Comparison of ENCODE assay signal across 13 mouse cellular contexts in the genomic region with DNA sequence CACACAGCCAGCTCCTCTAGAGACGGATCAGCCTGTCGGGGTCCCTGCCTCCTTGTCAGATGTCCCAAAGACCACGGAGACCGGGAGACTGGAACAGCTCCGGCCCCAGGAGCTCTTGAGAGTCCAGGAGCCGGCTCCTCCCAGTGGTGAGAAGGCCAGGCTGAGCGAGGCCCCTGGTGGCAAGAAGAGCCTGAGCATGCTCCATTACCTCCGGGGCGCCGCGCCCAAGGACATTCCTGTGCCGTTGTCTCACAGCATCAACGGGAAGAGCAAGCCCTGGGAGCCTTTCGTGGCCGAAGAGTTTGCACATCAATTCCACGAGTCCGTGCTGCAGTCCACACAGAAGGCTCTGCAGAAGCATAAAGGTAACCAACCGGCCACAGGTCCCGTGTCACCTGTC. TPM values are rescaled to one million over a fixed set of nuclear protein-coding genes. Genes with fewer than 3 reads are reported as not detected.
A peak's percentile ranks its signal among the peaks of the same experiment; 100 is the strongest.
DNase-seq lines count a peak whose midpoint lies in the region; ATAC-seq and TF ChIP-seq lines count a peak whose summit lies in the region.
"Had no signal": no experiment of that assay in that cellular context is flagged by ENCODE, and none has a peak within 500 bp of the region (broad histone marks: within the 10 kb centered on the region; RNA-seq: fewer than 3 reads in every experiment).

No protein-coding gene starts in this region.

- TF ChIP-seq EP300 in liver, postnatal 0 days (IDR thresholded peaks at IDR 0.05; ENCODE audit: low read depth), result no peak

- H3K27me3 ChIP-seq in forebrain, postnatal 0 days (ENCODE audit: insufficient read depth, low read length), result no peaks in the 10 kb centered on the region
- no peaks in the 10 kb centered on the region for H3K27me3 ChIP-seq in forebrain, embryonic 15.5 days
- H3K27me3 ChIP-seq in liver, embryonic 12.5 days (replicated peaks), result no peaks in the 10 kb centered on the region
- H3K27me3 ChIP-seq in liver, postnatal 0 days (ENCODE audit: insufficient read depth, low read length), result no peaks in the 10 kb centered on the region
- H3K27me3 ChIP-seq: midbrain, embryonic 13.5 days had no signal

- ATAC-seq in forebrain, postnatal 0 days, result no peak
- no peak for ATAC-seq in forebrain, embryonic 15.5 days (replicated peaks)
- ATAC-seq in liver, embryonic 12.5 days, result no peak
- ATAC-seq in liver, postnatal 0 days, result no peak
- ATAC-seq: activated CD4-positive, CD25-positive, alpha-beta regulatory T cell, adult 4 months; midbrain, embryonic 13.5 days had no signal

- no peak overlapping the region for H3K4me3 ChIP-seq in forebrain, postnatal 0 days (ENCODE audit: low read depth, low read length)
- no peak overlapping the region for H3K4me3 ChIP-seq in forebrain, embryonic 15.5 days
- H3K4me3 ChIP-seq in liver, embryonic 12.5 days, result no peak overlapping the region
- H3K4me3 ChIP-seq in liver, postnatal 0 days (ENCODE audit: low read depth, low read length), result no peak overlapping the region
- H3K4me3 ChIP-seq in ES-E14 (ENCODE audit: insufficient read depth in 1 of 2, low read depth in 1 of 2, low read length in 2 of 2, poor library complexity in 1 of 2, severe bottlenecking in 1 of 2), result no peak overlapping the region
- H3K4me3 ChIP-seq: erythroblast, embryonic 14.5 days; midbrain, embryonic 13.5 days had no signal

- peak; percentile 15; the same call in 1 of the 2 replicates for TF ChIP-seq CTCF in forebrain, postnatal 0 days (IDR thresholded peaks at IDR 0.05; ENCODE audit: low read depth)
- no peak for TF ChIP-seq CTCF in liver, postnatal 0 days (IDR thresholded peaks at IDR 0.05; ENCODE audit: low read depth)

- 82% methylated on average over 19 of the region's 19 CpGs for WGBS in forebrain, postnatal 0 days
- WGBS in forebrain, embryonic 15.5 days, result 80% methylated on average over 19 of the region's 19 CpGs
- WGBS in liver, embryonic 12.5 days (ENCODE audit: insufficient replicate concordance), result 83% methylated on average over 19 of the region's 19 CpGs
- 83% methylated on average over 19 of the region's 19 CpGs for WGBS in liver, postnatal 0 days (ENCODE audit: insufficient replicate concordance)

- DNase-seq in forebrain, postnatal 0 days, result no peak
- DNase-seq in liver, postnatal 0 days, result no peak
- DNase-seq in ES-E14 (ENCODE audit: low read depth, low spot score), result peak; percentile 41
- DNase-seq in kidney, postnatal 10 days, result peak; percentile 67
- DNase-seq in left cerebral cortex, postnatal 25 days (ENCODE audit: low spot score in 2 of 2), result no peak
- DNase-seq in frontal cortex, postnatal 36 days (ENCODE audit: low spot score in 2 of 2), result no peak
- DNase-seq: lung, adult 18-20 months; right cerebral cortex, postnatal 4 days had no signal

- intact Hi-C loops in left cerebral cortex, postnatal 25 days (cut with DNase I), result no loop called here

- no peak overlapping the region for H3K9ac ChIP-seq in forebrain, postnatal 0 days
- no peak overlapping the region for H3K9ac ChIP-seq in forebrain, embryonic 15.5 days (replicated peaks)
- no peak overlapping the region for H3K9ac ChIP-seq in liver, embryonic 12.5 days
- no peak overlapping the region for H3K9ac ChIP-seq in liver, postnatal 0 days (replicated peaks)
- no peak overlapping the region for H3K9ac ChIP-seq in ES-E14 (ENCODE audit: insufficient read depth, low read depth, low read length, poor library complexity, severe bottlenecking)
- H3K9ac ChIP-seq: midbrain, embryonic 13.5 days had no signal

- no peak overlapping the region for H3K4me2 ChIP-seq in forebrain, postnatal 0 days (ENCODE audit: low read depth)
- no peak overlapping the region for H3K4me2 ChIP-seq in forebrain, embryonic 15.5 days (replicated peaks)
- H3K4me2 ChIP-seq in liver, embryonic 12.5 days, result no peak overlapping the region
- H3K4me2 ChIP-seq in liver, postnatal 0 days (ENCODE audit: low read depth, low read length), result no peak overlapping the region
- H3K4me2 ChIP-seq: midbrain, embryonic 13.5 days had no signal

- peaks cover 89% of the 10 kb centered on the region for H3K36me3 ChIP-seq in forebrain, postnatal 0 days (ENCODE audit: insufficient read depth)
- peaks cover 87% of the 10 kb centered on the region for H3K36me3 ChIP-seq in forebrain, embryonic 15.5 days
- peaks cover 100% of the 10 kb centered on the region for H3K36me3 ChIP-seq in liver, embryonic 12.5 days
- H3K36me3 ChIP-seq in liver, postnatal 0 days (replicated peaks; ENCODE audit: insufficient read depth, low read length), result peaks cover 99% of the 10 kb centered on the region
- peaks cover 95% of the 10 kb centered on the region for H3K36me3 ChIP-seq in ES-E14 (ENCODE audit: control insufficient read depth, insufficient read depth, low read length, poor library complexity, severe bottlenecking)

- no peaks in the 10 kb centered on the region for H3K9me3 ChIP-seq in forebrain, postnatal 0 days (ENCODE audit: low read length)
- no peaks in the 10 kb centered on the region for H3K9me3 ChIP-seq in forebrain, embryonic 15.5 days
- H3K9me3 ChIP-seq in liver, embryonic 12.5 days (replicated peaks), result no peaks in the 10 kb centered on the region
- H3K9me3 ChIP-seq in liver, postnatal 0 days (ENCODE audit: low read length), result no peaks in the 10 kb centered on the region
- H3K9me3 ChIP-seq in ES-E14 (ENCODE audit: control insufficient read depth, insufficient read depth, low read depth, low read length), result no peaks in the 10 kb centered on the region
- H3K9me3 ChIP-seq: midbrain, embryonic 13.5 days had no signal

- no peak overlapping the region for H3K27ac ChIP-seq in forebrain, postnatal 0 days (ENCODE audit: low read depth, low read length)
- no peak overlapping the region for H3K27ac ChIP-seq in forebrain, embryonic 15.5 days (replicated peaks)
- peak overlapping the region; percentile 31; the same call in 1 of the 2 replicates for H3K27ac ChIP-seq in liver, embryonic 12.5 days
- no peak overlapping the region for H3K27ac ChIP-seq in liver, postnatal 0 days (ENCODE audit: low read depth)
- no peak overlapping the region for H3K27ac ChIP-seq in ES-E14 (ENCODE audit: insufficient read depth, low read depth, low read length, poor library complexity, severe bottlenecking)
- H3K27ac ChIP-seq: midbrain, embryonic 13.5 days had no signal

- no peaks in the 10 kb centered on the region for H3K4me1 ChIP-seq in forebrain, postnatal 0 days (ENCODE audit: insufficient read depth)
- H3K4me1 ChIP-seq in forebrain, embryonic 15.5 days, result peaks cover 8% of the 10 kb centered on the region
- peaks cover 23% of the 10 kb centered on the region for H3K4me1 ChIP-seq in liver, embryonic 12.5 days
- H3K4me1 ChIP-seq in liver, postnatal 0 days (ENCODE audit: insufficient read depth), result peaks cover 11% of the 10 kb centered on the region
- H3K4me1 ChIP-seq in ES-E14 (ENCODE audit: control insufficient read depth in 2 of 2, insufficient read depth in 2 of 2, low read length in 2 of 2, poor library complexity in 1 of 2), result peaks cover 0 to 15% of the 10 kb centered on the region in 2 experiments; a peak in 2 of 4 replicates

- in situ Hi-C loops in ES-E14 (cut with MboI; ENCODE audit: low sequenced_read_pairs in 2 of 2, unreplicated experiment in 2 of 2), result no loop called here

TF ChIP-seq in ES-E14, 5 proteins besides CTCF, POLR2A, EP300 and RAD21:
- TF ChIP-seq ZC3H11A (IDR thresholded peaks at IDR 0.05; ENCODE audit: borderline replicate concordance, low read depth, low read length) (no peak), ZNF384 (IDR thresholded peaks at IDR 0.05; ENCODE audit: low read depth, low read length) (no peak), HCFC1 (IDR thresholded peaks at IDR 0.05; ENCODE audit: borderline replicate concordance, insufficient read depth, low read length) (no peak), CHD2 (IDR thresholded peaks at IDR 0.05; ENCODE audit: low read depth, low read length) (no peak), MAFK (IDR thresholded peaks at IDR 0.05; ENCODE audit: insufficient read depth, low read depth, low read length) (no peak)

RNA-seq across cellular contexts. Expression of a gene that starts 14.2 kb away (rescaled TPM):
- total RNA-seq in forebrain, postnatal 0 days (2014; rRNA removed), result 2.6 and 5.3 TPM in 2 replicates
- polyA plus RNA-seq in forebrain, postnatal 0 days (2015; fragmentation: Nextera tagmentation; extraction: Ambion mirVana), result 9.6 and 10.7 TPM in 2 replicates
- polyA plus RNA-seq in forebrain, embryonic 15.5 days (2015; fragmentation: Nextera tagmentation; extraction: Ambion mirVana), result 27.1 and 34.2 TPM in 2 replicates
- 77.5 and 81.2 TPM in 2 replicates for polyA plus RNA-seq in liver, embryonic 12.5 days (2016; fragmentation: Nextera tagmentation; extraction: Ambion mirVana)
- polyA plus RNA-seq in liver, postnatal 0 days (2015; fragmentation: Nextera tagmentation; extraction: Ambion mirVana), result 18.6 and 20.3 TPM in 2 replicates
- total RNA-seq in ES-E14 (2012; rRNA removed), result 47.0 and 56.2 TPM in 2 replicates
- 1 to 10 TPM; 1.6 to 1.8 TPM for total RNA-seq in left cerebral cortex, postnatal 25 days (2021)

Comparison
In these comparisons a context has a peak if more than half of its experiments do, and no peak if none do; other contexts are left out.
1. DNase-seq: peak in ES-E14 (single experiment) and kidney, postnatal 10 days (single experiment); none in forebrain, postnatal 0 days (single experiment), liver, postnatal 0 days (single experiment), left cerebral cortex, postnatal 25 days (0 of 2) and frontal cortex, postnatal 36 days (0 of 2).